Mouse (Mus musculus) liver, adult 2 months (tissue): Measurements from ENCODE around the gene Cdc42ep5.

Experiments
- CTCF ChIP-seq: fragments of 200-500 bp; IDR thresholded peaks from 2 replicates; pipeline ENCODE4 v1.5.1; 2011; ENCODE audit warnings: low read depth, low read length, control low read depth
- POLR2A ChIP-seq: fragments of 200-500 bp; IDR thresholded peaks from 2 replicates; pipeline ENCODE4 v1.6.1; 2011; ENCODE audit warnings: low read length, control low read depth; ENCODE audit not compliant: insufficient read depth; ENCODE audit errors: extremely low read depth

DNA sequence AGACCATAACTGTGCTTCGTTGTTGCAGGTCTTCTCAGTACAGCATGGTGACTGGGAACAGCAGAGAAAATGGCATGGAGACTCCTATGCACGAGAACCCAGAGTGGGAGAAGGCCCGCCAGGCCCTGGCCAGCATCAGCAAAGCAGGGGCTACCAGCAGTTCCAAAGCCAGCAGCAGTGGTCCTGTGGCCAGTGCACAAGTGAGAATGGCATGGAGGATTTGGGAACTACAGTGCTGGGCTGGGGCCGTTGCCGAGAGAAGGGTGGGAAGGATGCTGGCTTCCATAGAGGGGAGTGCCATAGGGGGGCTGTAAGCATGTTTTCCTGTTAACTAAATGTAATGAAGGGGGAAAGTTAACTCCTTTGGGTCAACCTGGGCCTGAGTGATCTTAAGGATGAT lies 25.3 kb downstream of the Cdc42ep5 start:
- no peak for TF ChIP-seq CTCF
- TF ChIP-seq POLR2A: no peak
